Mouse (Mus musculus): ENCODE data around the gene Atp6v1d.

DNA sequence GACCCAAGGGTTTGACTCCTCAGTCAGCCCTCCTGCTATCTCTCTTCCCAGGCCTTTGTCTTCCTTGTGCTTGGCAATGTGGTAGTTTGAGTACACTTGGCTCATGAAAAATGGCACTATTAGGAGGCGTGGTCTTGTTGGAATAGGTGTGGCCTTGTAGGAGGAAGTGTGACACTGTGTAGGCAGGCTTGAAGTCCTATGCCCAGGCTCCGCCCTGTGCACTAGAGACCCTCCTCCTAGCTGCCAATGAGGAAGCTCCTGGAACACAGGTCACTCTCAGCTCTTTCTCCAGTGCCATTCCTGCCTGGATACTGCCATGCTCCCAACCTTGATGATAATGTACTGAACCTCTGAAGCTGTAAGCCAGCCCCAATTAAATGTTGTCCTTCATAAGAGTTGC, 29.7 kb upstream of the Atp6v1d start:
- TF ChIP-seq GATA1 (IDR thresholded peaks at IDR 0.05; ENCODE audit: borderline replicate concordance, low read length), result no peak
- TF ChIP-seq FLI1 (IDR thresholded peaks at IDR 0.05; ENCODE audit: low read length), result no peak

Data from megakaryocyte, embryonic 14.5 days (primary cell).